Mouse (Mus musculus): ENCODE data around the gene Zkscan14.
A peak's percentile ranks its signal among the peaks of the same experiment; 100 is the strongest.

Gene Zkscan14

GRCm38 (mm10) chr5:145202446-145202845 lies 778 bp upstream of the Zkscan14 start:
- peak; percentile 62 for DNase-seq (ENCODE audit: low read depth)

DNA sequence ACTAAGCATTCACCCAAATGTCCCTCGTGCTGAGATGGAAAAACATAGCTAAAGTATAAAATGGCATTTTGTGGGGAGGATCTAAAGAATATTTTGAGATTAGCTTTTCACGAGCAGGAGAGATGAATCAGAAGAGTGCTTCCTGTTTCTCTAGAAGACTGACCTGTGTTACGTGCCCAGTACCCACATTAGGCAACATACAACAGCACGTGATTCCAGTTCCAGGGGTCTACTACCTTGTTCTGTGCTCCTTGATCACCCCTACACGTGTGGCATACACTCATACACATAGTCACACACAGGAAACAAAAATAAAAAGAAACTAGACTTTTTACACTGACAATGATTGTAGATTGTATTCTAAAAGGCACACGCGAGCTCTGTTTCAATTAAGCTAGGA lies 1.3 kb downstream of the Zkscan14 start:
- peak; percentile 60 for DNase-seq (ENCODE audit: low read depth)

DNA sequence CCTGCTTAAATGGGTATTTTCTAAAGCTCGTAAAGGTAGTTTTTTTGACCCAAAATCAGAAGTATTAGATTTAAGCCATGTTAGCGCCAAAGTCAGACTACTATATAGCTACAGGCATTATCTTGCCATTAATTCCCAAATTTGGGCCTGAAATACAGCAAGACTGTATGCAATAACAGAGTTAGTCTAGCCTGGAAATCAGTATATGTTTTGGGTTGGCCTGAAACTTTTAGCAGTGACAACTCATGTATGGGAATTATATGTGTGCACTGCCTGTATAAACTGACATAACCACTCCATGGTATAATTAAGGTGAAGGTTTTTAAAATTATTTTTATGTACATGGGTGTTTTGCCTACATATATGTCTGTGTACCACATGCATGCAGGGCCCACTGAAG lies 9.7 kb downstream of the Zkscan14 start, which contains the start of gene Atp5j2:
Gene Atp5j2, minus strand, starts transcription at position 101 of the 400 bp plus-strand sequence.
- DNase-seq (ENCODE audit: low read depth): no peak

GRCm38 (mm10) chr5:145190875-145191798 lies 10.5 kb downstream of the Zkscan14 start:
- DNase-seq (ENCODE audit: low read depth): peak; percentile 92

DNA sequence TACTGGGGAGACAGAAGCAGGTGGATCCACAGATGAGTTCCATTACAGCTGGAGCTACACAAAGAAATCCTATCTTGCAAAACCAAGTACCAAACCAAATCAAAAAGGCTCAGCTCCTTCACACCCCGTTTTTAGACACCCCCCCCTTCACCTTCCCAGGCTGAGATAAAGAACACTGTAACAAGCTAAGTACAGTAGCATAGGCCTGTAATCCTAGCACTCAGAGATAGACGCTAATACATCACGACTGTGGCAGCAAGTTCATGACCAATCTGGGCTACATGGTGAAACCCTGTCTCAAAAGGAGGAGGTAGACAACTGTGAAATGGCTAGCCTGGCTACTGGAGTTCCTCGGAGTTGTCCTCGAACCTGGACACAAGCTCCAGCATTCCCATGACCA lies 11.3 kb downstream of the Zkscan14 start:
- DNase-seq (ENCODE audit: low read depth): no peak

DNA sequence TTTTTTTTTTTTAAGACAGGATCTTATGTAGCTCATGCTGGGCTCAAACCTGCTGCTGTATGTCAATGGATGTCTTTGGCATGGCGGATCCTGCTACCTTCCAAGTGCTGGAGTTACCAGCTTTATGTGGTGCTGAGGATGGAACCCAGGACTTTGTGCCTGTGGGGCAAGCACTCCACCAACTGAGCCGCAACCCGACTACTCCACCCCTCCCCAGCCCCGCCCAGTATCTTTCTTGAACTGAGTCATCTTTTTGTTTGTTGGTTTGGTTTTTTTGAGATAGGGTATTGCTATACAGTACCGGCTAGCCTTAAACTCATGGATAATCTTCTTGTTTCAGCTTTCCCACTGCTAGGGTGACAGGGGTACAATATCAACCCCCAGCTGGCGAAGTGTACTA lies 12.3 kb downstream of the Zkscan14 start:
- peak; percentile 18 for DNase-seq (ENCODE audit: low read depth)

- no peak for DNase-seq (ENCODE audit: low read depth)
These were observed 16.4 kb downstream of the Zkscan14 start for GRCm38 (mm10) chr5:145185244-145185643.

DNA sequence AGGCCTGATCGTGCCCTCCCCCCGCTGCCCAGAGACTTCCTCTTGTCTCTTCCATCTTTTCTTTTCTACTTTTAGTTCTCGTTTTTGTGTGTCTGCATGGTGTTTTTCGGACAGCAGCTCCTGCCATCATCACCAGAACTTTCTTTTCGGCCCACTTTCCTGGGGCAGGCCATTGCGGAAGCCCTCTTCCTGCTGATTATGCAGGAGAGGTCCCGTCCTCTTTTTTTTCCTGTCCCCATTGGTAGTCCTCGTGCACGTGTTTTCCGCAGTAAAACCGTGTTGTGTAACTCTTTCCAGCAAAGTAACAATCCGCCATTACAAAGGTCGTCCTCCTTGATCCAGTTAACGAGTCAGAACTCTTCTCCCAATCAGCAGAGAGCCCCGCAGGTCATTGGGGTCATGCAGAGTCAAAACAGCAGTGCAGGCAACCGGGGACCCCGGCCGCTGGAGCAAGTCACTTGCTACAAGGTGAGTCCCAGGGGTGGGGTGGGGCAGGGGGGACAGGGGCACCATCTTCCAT lies 23.1 kb downstream of the Zkscan14 start:
- no peak for DNase-seq (ENCODE audit: low read depth)

GRCm38 (mm10) chr5:145167306-145167661 lies 34.4 kb downstream of the Zkscan14 start:
- no peak for DNase-seq (ENCODE audit: low read depth)

DNA sequence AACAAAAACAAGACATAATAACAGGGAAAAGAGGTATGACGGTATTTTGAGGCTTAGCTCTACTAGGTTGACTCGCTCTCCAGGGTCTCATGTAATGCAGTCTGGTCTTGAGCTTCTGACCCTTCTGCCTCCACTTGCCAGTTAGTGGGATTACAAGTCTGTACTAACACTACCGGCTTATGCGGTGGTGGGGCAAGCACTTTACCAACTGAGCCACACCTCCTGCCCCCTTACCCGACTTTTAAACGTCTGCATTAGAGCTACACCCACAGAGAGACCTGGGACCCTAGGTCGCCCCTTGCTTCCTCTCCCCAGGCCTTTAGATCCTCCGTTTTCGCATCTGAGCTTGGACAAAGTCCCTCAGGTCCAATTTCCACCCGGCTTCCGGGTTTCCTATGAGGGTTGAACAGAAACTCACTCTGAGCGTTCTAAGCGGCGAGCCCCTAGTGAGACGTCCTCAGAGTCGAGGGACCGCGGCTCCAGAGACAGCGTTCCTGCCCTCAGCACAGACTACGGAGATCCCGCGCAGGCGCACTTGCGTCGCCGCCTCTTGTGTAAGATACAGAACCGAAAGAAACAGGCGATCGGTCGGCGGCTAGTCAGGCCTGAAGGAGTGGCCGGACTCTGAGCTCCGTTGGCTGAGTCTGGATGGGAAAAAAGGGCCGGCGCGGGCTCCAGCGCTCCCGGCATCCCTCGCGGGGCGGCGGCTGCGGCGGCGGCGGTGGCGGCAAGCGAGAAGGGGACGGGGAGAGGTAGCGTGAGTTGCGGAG lies 34.9 kb downstream of the Zkscan14 start, which contains the start of the genes Ptcd1 and Cpsf4:
Gene Ptcd1, minus strand, starts transcription at position 573 of the 770 bp plus-strand sequence.
Gene Cpsf4, plus strand, starts transcription at position 678 of the 770 bp plus-strand sequence.
- DNase-seq (ENCODE audit: low read depth): peak; percentile 98

- no peak for DNase-seq (ENCODE audit: low read depth)
These were observed 36.5 kb downstream of the Zkscan14 start for GRCm38 (mm10) chr5:145165184-145165583.

DNA sequence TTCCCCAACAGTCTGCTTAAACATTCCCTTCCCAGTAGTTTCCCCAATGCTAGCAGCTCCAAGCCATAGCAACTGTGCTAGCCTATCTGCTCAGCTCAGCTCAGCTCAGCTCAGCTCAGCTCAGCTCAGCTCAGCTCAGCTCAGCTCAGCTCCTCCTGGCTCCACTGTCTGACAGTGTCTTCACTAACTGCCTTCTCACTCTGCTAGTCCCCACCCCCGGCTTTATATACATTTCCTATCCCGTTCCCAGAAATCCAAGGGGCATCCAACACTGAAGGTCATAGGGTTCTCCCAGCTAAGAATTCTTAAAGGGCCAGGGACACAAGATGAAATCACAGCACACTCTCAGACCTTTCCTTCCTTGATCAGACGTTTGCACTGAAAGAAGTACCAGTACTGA lies 37.0 kb downstream of the Zkscan14 start:
- DNase-seq (ENCODE audit: low read depth): no peak

DNA sequence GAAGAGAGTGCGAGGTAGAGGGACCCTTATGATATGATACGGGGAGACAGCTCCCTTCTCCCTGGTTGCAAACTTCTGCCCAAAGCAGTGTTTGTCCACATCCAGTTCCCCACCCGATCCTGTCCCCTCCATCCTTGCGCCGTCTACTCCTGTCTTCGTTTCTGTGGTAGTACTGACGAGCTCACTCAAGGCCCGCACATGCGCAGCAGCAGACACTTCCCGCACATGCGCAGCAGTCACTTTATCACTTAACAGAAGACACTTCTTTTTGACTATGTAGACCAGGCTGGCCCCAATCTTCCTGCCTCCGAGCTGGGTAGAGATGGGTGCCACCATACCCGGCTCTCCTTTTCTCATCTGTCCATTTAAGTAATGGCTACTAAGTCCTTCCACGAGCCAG lies 40.3 kb downstream of the Zkscan14 start:
- no peak for DNase-seq (ENCODE audit: low read depth)

DNA sequence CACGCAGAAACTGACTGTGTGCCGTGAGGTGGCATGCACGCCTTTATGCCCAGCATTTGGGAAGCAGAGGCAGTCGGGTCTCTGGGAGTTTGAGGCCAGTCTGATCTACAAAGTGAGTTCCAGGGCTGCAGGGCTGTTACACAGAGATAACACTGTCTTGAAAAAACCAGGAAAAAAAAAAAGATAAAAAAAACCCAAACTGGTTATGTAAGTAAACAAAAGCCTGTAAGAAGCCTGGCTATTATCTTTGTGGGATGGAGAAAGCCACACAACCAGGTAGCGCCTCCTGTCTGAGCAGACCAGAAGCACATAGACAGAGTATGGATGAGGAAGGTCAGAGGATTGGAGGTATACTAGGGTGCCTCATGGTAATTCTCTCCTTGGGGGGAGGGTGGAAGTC lies 49.0 kb downstream of the Zkscan14 start:
- no peak for DNase-seq (ENCODE audit: low read depth)

GRCm38 (mm10) chr5:145149294-145149693 lies 52.4 kb downstream of the Zkscan14 start:
- no peak for DNase-seq (ENCODE audit: low read depth)

DNA sequence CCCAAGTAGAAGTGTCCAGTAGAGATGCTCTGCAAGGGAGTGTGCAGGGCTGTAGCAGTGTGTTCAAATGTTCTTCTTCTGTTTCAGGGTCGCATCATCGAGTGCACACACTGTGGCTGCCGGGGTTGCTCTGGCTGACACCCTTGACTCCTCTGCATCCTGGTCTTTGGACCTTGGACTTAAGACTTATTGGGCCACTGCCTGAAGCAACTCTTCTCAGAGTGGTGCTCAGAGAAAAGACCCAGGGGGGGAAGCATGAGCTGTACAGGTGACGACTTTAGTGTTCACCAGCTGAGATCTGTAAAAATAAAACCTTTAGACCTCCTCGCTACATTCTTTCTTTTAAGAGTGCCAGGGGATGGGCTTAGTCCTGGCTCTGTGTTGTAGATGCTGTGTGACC lies 53.9 kb downstream of the Zkscan14 start:
- DNase-seq (ENCODE audit: low read depth): no peak
